Mouse (Mus musculus) brown adipose tissue, adult 24 weeks (tissue): ENCODE measurements around the gene Scarf2. TPM values are rescaled to one million over a fixed set of nuclear protein-coding genes. Genes with fewer than 3 reads are reported as not detected.

Source experiments
- polyA plus RNA-seq: library from polyadenylated mRNA; stranded (reverse); fragments of >200 nt; gene quantifications from 2 replicates; pipeline ENCODE4 v1.2.4, GENCODE M21; 2012; ENCODE audit not compliant: missing spikeins, insufficient read depth, insufficient read length

The Scarf2 gene
- polyA plus RNA-seq, 1 experiment: 1.8 TPM

Other genes starting within 250 kb of the Scarf2 start
- 0.91 TPM in 1 of 2 replicates, not detected in the other for gene Lrrc74b, start 236.0 kb upstream of the Scarf2 start, polyA plus RNA-seq
- 4.6 and 7.6 TPM in 2 replicates for gene P2rx6, start 235.4 kb upstream of the Scarf2 start, polyA plus RNA-seq
- 1.5 TPM in 1 of 2 replicates, not detected in the other for gene Slc7a4, start 214.1 kb upstream of the Scarf2 start, polyA plus RNA-seq
- gene Smpd4, start 177.9 kb upstream of the Scarf2 start, polyA plus RNA-seq: 10.9 and 20.6 TPM in 2 replicates
- gene Ccdc74a, start 150.8 kb upstream of the Scarf2 start, polyA plus RNA-seq: not detected in 2 replicates
- gene Med15, start 64.4 kb upstream of the Scarf2 start, polyA plus RNA-seq: 14.7 and 16.2 TPM in 2 replicates
- 10.2 and 19.0 TPM in 2 replicates for gene Klhl22, start 37.7 kb upstream of the Scarf2 start, polyA plus RNA-seq
- gene B830017H08Rik, start 35.8 kb downstream of the Scarf2 start, polyA plus RNA-seq: not detected in 2 replicates
- gene Car15, start 41.1 kb downstream of the Scarf2 start, polyA plus RNA-seq: 1.5 and 2.1 TPM in 2 replicates
- gene Gm20518, start 94.4 kb downstream of the Scarf2 start, polyA plus RNA-seq: not detected in 2 replicates
- gene Tssk1, start 96.9 kb downstream of the Scarf2 start, polyA plus RNA-seq: 0.28 TPM in 1 of 2 replicates, not detected in the other
- gene Dgcr2, start 101.3 kb downstream of the Scarf2 start, polyA plus RNA-seq: 15.5 and 17.6 TPM in 2 replicates
- not detected in 2 replicates for gene Tssk2, start 101.4 kb downstream of the Scarf2 start, polyA plus RNA-seq
- gene Ess2, start 114.1 kb downstream of the Scarf2 start, polyA plus RNA-seq: 8.3 and 8.8 TPM in 2 replicates
- not detected in 2 replicates for gene Gsc2, start 117.8 kb downstream of the Scarf2 start, polyA plus RNA-seq
- 1,001 and 1,166 TPM in 2 replicates for gene Slc25a1, start 130.9 kb downstream of the Scarf2 start, polyA plus RNA-seq
- not detected in 2 replicates for gene Vpreb2, start 183.1 kb downstream of the Scarf2 start, polyA plus RNA-seq